Mouse (Mus musculus): Measurements from ENCODE around the gene Ubxn4.
"Not testable (repeated sequence)": the region's sequence is repeated elsewhere in the genome, so short reads cannot be mapped to it uniquely, and the experiment has no call there.

Ubxn4 gene

GRCm38 (mm10) chr1:128243627-128243995 lies at the start of gene Ubxn4:
Gene Ubxn4 (plus strand): TSS chr1:128243964.
- no peak for DNase-seq (ENCODE audit: low read depth, low spot score)

- peak; percentile 14 for DNase-seq (ENCODE audit: low read depth, low spot score)
Observed at GRCm38 (mm10) chr1:128194011-128194410, 49.8 kb upstream of the Ubxn4 start.

- DNase-seq (ENCODE audit: low read depth, low spot score): no peak
Observed at GRCm38 (mm10) chr1:128197353-128197752, 46.4 kb upstream of the Ubxn4 start.

GRCm38 (mm10) chr1:128213261-128213660 lies 30.5 kb upstream of the Ubxn4 start:
- peak; percentile 25 for DNase-seq (ENCODE audit: low read depth, low spot score)

GRCm38 (mm10) chr1:128221886-128222285 lies 21.9 kb upstream of the Ubxn4 start:
- DNase-seq (ENCODE audit: low read depth, low spot score): no peak

GRCm38 (mm10) chr1:128223304-128223703 lies 20.5 kb upstream of the Ubxn4 start:
- peak; percentile 26 for DNase-seq (ENCODE audit: low read depth, low spot score)

- DNase-seq (ENCODE audit: low read depth, low spot score): no peak
Observed at GRCm38 (mm10) chr1:128235181-128235580, 8.6 kb upstream of the Ubxn4 start.

- peak; percentile 99 for DNase-seq (ENCODE audit: low read depth, low spot score)
Observed at GRCm38 (mm10) chr1:128243996-128244726, 397 bp downstream of the Ubxn4 start.

GRCm38 (mm10) chr1:128244727-128245355 lies 1.1 kb downstream of the Ubxn4 start:
- DNase-seq (ENCODE audit: low read depth, low spot score): peak; percentile 58

- not testable (repeated sequence) for DNase-seq (ENCODE audit: low read depth, low spot score)
Observed at GRCm38 (mm10) chr1:128267061-128267460, 23.3 kb downstream of the Ubxn4 start.

- peak; percentile 69 for DNase-seq (ENCODE audit: low read depth, low spot score)
Observed at GRCm38 (mm10) chr1:128270731-128271130, 27.0 kb downstream of the Ubxn4 start.

- DNase-seq (ENCODE audit: low read depth, low spot score): no peak
Observed at GRCm38 (mm10) chr1:128275908-128276307, 32.1 kb downstream of the Ubxn4 start.

GRCm38 (mm10) chr1:128278563-128278962 lies 34.8 kb downstream of the Ubxn4 start:
- no peak for DNase-seq (ENCODE audit: low read depth, low spot score)

- peak; percentile 35 for DNase-seq (ENCODE audit: low read depth, low spot score)
Observed at GRCm38 (mm10) chr1:128281753-128282152, 38.0 kb downstream of the Ubxn4 start.

GRCm38 (mm10) chr1:128282924-128283323 lies 39.2 kb downstream of the Ubxn4 start:
- no peak for DNase-seq (ENCODE audit: low read depth, low spot score)

GRCm38 (mm10) chr1:128284157-128284690 lies 40.5 kb downstream of the Ubxn4 start:
- DNase-seq (ENCODE audit: low read depth, low spot score): no peak

- DNase-seq (ENCODE audit: low read depth, low spot score): no peak
Observed at GRCm38 (mm10) chr1:128285136-128285535, 41.4 kb downstream of the Ubxn4 start.

- DNase-seq (ENCODE audit: low read depth, low spot score): no peak
Observed at GRCm38 (mm10) chr1:128290295-128290694, 46.5 kb downstream of the Ubxn4 start.

GRCm38 (mm10) chr1:128293524-128293923 lies 49.8 kb downstream of the Ubxn4 start:
- no peak for DNase-seq (ENCODE audit: low read depth, low spot score)

- DNase-seq (ENCODE audit: low read depth, low spot score): no peak
Observed at GRCm38 (mm10) chr1:128295296-128295695, 51.5 kb downstream of the Ubxn4 start.

- DNase-seq (ENCODE audit: low read depth, low spot score): no peak
Observed at GRCm38 (mm10) chr1:128295717-128296528, 52.2 kb downstream of the Ubxn4 start.

- DNase-seq (ENCODE audit: low read depth, low spot score): no peak
Observed at GRCm38 (mm10) chr1:128303900-128304299, 60.1 kb downstream of the Ubxn4 start.

All from 3T3-L1 (cell line).